Mouse (Mus musculus): ENCODE data around the gene Utrn. TPM values are rescaled to one million over a fixed set of nuclear protein-coding genes. Genes with fewer than 3 reads are reported as not detected.

Gene Utrn
- polyA plus RNA-seq, 1 experiment = 33.5 TPM

DNA sequence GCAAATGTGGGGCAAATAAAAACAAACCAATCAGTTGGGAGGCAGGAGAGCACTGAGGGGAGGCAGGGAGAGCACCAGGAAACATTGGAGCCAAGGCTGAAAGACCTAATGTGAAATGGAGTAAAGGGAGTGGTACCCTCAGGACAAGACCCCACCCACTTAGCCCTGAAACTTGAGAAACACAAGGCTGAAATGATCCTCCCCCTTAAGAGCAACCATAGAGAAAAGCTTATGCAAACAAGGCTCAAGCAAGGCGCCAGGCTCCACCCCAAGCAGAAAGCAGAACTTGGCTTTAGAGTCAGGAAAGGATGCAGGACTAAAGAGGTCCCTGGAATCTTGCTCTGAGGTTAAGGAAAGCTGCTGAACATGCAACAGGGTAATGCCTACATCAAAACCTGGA is 290.1 kb downstream of the Utrn start:
- TF ChIP-seq CTCF (IDR thresholded peaks at IDR 0.05; ENCODE audit: borderline replicate concordance, insufficient read depth, low read depth, low read length) (no peak), POLR2A (IDR thresholded peaks at IDR 0.05; ENCODE audit: borderline replicate concordance, insufficient read depth, low read length) (no peak)
- H3K4me3 ChIP-seq (replicated peaks; ENCODE audit: insufficient read depth, low read depth, low read length) = no peak overlapping the region
- no peak for DNase-seq
- no peak overlapping the region for H3K27ac ChIP-seq (ENCODE audit: insufficient read depth, low read length)
- H3K27me3 ChIP-seq (ENCODE audit: control insufficient read depth, insufficient read depth, low read length) = no peaks in the 10 kb centered on the region
- H3K4me1 ChIP-seq (ENCODE audit: control insufficient read depth, insufficient read depth, low read length) = no peaks in the 10 kb centered on the region
- 66% methylated on average over 1 of the region's 1 CpGs for WGBS

DNA sequence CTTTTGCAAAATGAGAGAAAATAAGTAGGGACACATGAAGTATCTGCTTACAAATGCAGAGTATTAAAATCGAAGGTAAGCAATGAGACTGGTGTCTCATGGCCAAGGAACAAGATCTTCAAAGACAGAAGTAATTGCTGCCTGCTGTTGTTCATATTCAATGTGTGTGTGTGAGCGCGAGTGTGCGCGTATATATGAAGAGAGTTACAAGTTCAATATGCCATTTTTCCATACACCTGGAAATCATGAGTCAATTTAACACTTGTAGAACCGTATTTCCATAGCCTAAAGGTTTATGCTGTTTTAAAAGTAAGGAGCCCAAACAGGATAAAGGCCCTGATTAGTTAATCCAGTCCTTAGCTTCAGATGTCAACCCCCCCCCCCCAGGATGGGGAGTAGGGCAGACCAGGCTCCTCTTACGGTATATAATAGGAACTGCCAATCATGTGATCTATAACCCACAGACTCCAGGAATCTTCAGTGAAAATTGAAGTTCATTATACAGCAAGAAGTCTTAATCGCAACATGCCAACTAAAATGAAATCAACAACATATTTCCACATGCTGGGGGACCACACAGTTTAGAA is 293.2 kb downstream of the Utrn start:
- Histone ChIP-seq H3K4me1 (ENCODE audit: control insufficient read depth, insufficient read depth, low read length) (no peaks in the 10 kb centered on the region), H3K27me3 (ENCODE audit: control insufficient read depth, insufficient read depth, low read length) (no peaks in the 10 kb centered on the region), H3K4me3 (replicated peaks; ENCODE audit: insufficient read depth, low read depth, low read length) (no peak overlapping the region), H3K27ac (ENCODE audit: insufficient read depth, low read length) (no peak overlapping the region)
- no peak for TF ChIP-seq POLR2A (IDR thresholded peaks at IDR 0.05; ENCODE audit: borderline replicate concordance, insufficient read depth, low read length)
- TF ChIP-seq CTCF (IDR thresholded peaks at IDR 0.05; ENCODE audit: borderline replicate concordance, insufficient read depth, low read depth, low read length) = no peak
- no peak for DNase-seq
- WGBS = 91% methylated on average over 8 of the region's 8 CpGs

DNA sequence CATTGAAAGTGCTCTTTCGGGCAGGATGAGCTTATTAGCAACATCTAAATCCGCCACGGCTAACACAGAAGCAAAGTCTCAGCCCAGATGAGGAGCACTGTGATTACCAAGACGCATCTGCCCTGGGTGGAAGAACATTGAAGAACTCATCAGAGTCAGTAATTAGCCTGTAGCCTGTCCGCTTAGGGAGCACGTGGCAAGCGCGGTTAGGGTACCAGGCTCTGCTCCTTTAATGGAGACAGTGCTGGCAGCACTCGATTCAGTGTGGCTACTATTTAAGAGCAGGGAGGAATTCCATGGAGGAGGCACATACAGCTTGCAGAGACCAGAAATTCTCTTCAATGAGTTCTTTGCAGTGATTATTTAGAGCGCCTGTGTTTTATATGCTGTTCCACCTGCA is 294.4 kb downstream of the Utrn start:
- 71% methylated on average over 10 of the region's 10 CpGs for WGBS
- Histone ChIP-seq H3K4me3 (replicated peaks; ENCODE audit: insufficient read depth, low read depth, low read length) (no peak overlapping the region), H3K27ac (ENCODE audit: insufficient read depth, low read length) (no peak overlapping the region), H3K4me1 (ENCODE audit: control insufficient read depth, insufficient read depth, low read length) (no peaks in the 10 kb centered on the region), H3K27me3 (ENCODE audit: control insufficient read depth, insufficient read depth, low read length) (no peaks in the 10 kb centered on the region)
- TF ChIP-seq POLR2A (IDR thresholded peaks at IDR 0.05; ENCODE audit: borderline replicate concordance, insufficient read depth, low read length) = no peak
- TF ChIP-seq CTCF (IDR thresholded peaks at IDR 0.05; ENCODE audit: borderline replicate concordance, insufficient read depth, low read depth, low read length) = no peak
- DNase-seq = no peak

DNA sequence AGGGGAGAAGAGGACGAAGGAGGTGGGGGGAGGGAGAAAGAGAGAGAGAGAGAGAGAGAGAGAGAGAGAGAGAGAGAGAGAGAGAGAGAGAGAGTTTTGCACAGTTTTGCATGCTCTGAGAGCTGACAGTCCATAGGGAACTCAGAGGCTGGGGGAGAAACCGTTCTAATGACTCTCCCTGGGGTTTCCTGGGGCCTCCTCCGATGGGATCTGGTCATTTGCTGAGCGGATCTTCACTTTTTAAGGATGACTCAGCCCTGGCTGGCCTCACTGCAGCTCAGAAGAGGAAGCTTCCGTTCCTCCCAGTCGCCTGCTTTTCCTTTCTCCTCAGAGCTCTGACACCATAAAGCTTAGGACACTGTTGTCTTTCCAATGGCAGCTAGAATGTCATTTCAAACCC is 295.6 kb downstream of the Utrn start:
- TF ChIP-seq POLR2A (IDR thresholded peaks at IDR 0.05; ENCODE audit: borderline replicate concordance, insufficient read depth, low read length) = no peak
- no peak for TF ChIP-seq CTCF (IDR thresholded peaks at IDR 0.05; ENCODE audit: borderline replicate concordance, insufficient read depth, low read depth, low read length)
- H3K27ac ChIP-seq (ENCODE audit: insufficient read depth, low read length) = no peak overlapping the region
- no peaks in the 10 kb centered on the region for H3K4me1 ChIP-seq (ENCODE audit: control insufficient read depth, insufficient read depth, low read length)
- no peak overlapping the region for H3K4me3 ChIP-seq (replicated peaks; ENCODE audit: insufficient read depth, low read depth, low read length)
- WGBS = 32% methylated on average over 6 of the region's 6 CpGs
- H3K27me3 ChIP-seq (ENCODE audit: control insufficient read depth, insufficient read depth, low read length) = no peaks in the 10 kb centered on the region
- peak in 1 of 2 experiments; percentile 9 for DNase-seq

DNA sequence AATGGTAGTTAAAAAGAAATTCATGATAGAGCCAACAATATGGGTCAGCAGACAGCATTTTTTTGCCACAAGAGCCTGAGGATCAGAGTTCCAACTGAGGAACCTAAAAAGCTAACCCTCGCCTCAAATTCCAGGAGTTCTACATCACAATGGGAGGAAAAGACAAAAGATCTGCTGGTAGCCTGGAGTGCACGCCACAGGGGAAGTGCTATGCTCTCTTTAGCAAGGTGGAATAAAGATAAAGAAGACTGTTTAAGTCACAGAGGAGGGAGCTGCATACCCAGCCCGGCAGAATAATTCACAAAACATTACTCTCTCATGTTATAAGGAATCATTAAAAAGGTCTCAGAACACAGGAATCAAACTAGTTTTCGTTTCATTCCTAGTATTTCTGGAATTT is 296.4 kb downstream of the Utrn start:
- no peak for DNase-seq
- Histone ChIP-seq H3K4me1 (ENCODE audit: control insufficient read depth, insufficient read depth, low read length) (no peaks in the 10 kb centered on the region), H3K27me3 (ENCODE audit: control insufficient read depth, insufficient read depth, low read length) (no peaks in the 10 kb centered on the region), H3K27ac (ENCODE audit: insufficient read depth, low read length) (no peak overlapping the region), H3K4me3 (replicated peaks; ENCODE audit: insufficient read depth, low read depth, low read length) (no peak overlapping the region)
- 61% methylated on average over 4 of the region's 4 CpGs for WGBS
- TF ChIP-seq CTCF (IDR thresholded peaks at IDR 0.05; ENCODE audit: borderline replicate concordance, insufficient read depth, low read depth, low read length) = no peak
- no peak for TF ChIP-seq POLR2A (IDR thresholded peaks at IDR 0.05; ENCODE audit: borderline replicate concordance, insufficient read depth, low read length)

DNA sequence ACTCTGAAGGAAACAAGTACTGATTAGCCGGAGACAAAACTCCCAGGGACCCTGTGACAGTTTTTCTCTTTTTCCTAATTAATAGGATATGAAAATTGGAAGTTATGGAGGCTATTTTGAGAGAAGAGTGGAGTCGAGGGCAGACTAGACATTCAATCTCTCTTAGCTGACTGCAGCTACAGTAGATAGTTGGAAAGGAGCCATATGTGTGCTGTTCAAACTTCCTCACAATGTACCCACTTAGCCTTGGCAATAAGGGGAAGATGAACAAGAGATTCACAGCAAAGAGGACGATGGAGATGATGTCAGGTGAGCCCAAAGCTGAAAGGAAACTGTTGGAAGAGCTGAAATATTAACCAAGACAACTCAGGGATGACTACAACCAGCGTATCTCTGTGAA is 304.7 kb downstream of the Utrn start:
- Histone ChIP-seq H3K4me1 (ENCODE audit: control insufficient read depth, insufficient read depth, low read length) (no peaks in the 10 kb centered on the region), H3K27me3 (ENCODE audit: control insufficient read depth, insufficient read depth, low read length) (no peaks in the 10 kb centered on the region), H3K27ac (ENCODE audit: insufficient read depth, low read length) (no peak overlapping the region), H3K4me3 (replicated peaks; ENCODE audit: insufficient read depth, low read depth, low read length) (no peak overlapping the region)
- DNase-seq = no peak
- WGBS = 58% methylated on average over 4 of the region's 4 CpGs
- no peak for TF ChIP-seq CTCF (IDR thresholded peaks at IDR 0.05; ENCODE audit: borderline replicate concordance, insufficient read depth, low read depth, low read length)
- no peak for TF ChIP-seq POLR2A (IDR thresholded peaks at IDR 0.05; ENCODE audit: borderline replicate concordance, insufficient read depth, low read length)

DNA sequence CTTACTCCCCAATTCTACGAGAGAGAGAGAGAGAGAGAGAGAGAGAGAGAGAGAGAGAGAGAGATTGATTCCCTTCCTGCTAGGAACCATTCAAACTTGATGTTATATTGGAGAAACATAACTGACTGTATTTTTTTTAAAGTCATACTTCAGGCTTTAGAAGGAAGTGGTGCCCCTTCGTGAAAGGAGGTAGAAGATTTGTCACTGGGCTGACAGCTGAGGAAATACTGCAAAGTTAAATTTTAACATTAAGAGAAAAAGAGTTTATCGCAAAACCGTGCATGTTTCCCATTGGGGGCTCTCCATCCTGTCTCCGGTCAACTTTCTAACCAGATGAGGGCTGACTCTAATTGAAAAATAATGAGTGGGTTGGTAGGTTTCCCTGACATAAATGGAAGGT is 310.4 kb downstream of the Utrn start:
- TF ChIP-seq CTCF (IDR thresholded peaks at IDR 0.05; ENCODE audit: borderline replicate concordance, insufficient read depth, low read depth, low read length) = no peak
- no peak for TF ChIP-seq POLR2A (IDR thresholded peaks at IDR 0.05; ENCODE audit: borderline replicate concordance, insufficient read depth, low read length)
- no peak for DNase-seq
- Histone ChIP-seq H3K4me1 (ENCODE audit: control insufficient read depth, insufficient read depth, low read length) (no peaks in the 10 kb centered on the region), H3K27me3 (ENCODE audit: control insufficient read depth, insufficient read depth, low read length) (no peaks in the 10 kb centered on the region), H3K27ac (ENCODE audit: insufficient read depth, low read length) (no peak overlapping the region), H3K4me3 (replicated peaks; ENCODE audit: insufficient read depth, low read depth, low read length) (no peak overlapping the region)
- 91% methylated on average over 5 of the region's 5 CpGs for WGBS

DNA sequence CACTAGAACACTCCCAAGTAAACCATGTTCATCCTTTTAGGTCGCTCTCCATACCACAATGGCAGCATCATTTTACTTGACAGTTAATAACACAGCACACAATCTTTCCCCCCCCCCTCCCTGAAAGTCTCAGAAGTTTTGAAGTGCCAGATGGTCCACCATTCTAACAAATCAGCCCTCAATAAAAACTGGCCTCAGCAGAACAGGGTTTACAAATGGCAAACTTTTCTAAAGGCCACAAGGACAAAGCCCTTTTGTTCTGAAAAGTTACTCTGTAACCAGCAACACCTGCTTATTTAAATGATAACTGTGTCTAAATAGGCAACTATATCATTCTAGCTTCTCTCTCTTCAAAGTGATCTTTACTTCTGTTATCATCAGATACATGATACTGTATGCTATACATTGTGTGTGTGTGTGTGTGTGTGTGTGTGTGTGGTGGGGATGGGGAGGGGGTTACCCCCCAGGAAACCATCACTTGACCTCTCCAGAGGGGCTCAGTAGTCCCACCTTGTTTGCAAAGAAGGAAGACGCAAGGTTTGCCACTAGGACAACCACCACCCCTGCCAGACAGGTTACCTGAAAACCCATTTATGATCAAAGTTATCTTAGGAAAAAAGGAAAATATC is 315.0 kb downstream of the Utrn start:
- no peak overlapping the region for H3K27ac ChIP-seq (ENCODE audit: insufficient read depth, low read length)
- no peaks in the 10 kb centered on the region for H3K4me1 ChIP-seq (ENCODE audit: control insufficient read depth, insufficient read depth, low read length)
- no peak overlapping the region for H3K4me3 ChIP-seq (replicated peaks; ENCODE audit: insufficient read depth, low read depth, low read length)
- H3K27me3 ChIP-seq (ENCODE audit: control insufficient read depth, insufficient read depth, low read length) = no peaks in the 10 kb centered on the region
- DNase-seq = no peak
- TF ChIP-seq CTCF (IDR thresholded peaks at IDR 0.05; ENCODE audit: borderline replicate concordance, insufficient read depth, low read depth, low read length) (no peak), POLR2A (IDR thresholded peaks at IDR 0.05; ENCODE audit: borderline replicate concordance, insufficient read depth, low read length) (no peak)
- WGBS = 93% methylated on average over 2 of the region's 2 CpGs
